Mouse (Mus musculus): Measurements from ENCODE around the gene Klhl20.
"Not testable (repeated sequence)": the region's sequence is repeated elsewhere in the genome, so short reads cannot be mapped to it uniquely, and the experiment has no call there.

Klhl20 gene

GRCm38 (mm10) chr1:161130726-161131664 is at the start of gene Klhl20:
Klhl20 (minus strand) TSS chr1:161131511.
- peak; percentile 98 for DNase-seq

GRCm38 (mm10) chr1:161180674-161181073 is 49.4 kb upstream of the Klhl20 start:
- DNase-seq: peak; percentile 78

- DNase-seq: peak; percentile 93
Observed at GRCm38 (mm10) chr1:161170651-161171050, 39.3 kb upstream of the Klhl20 start.

GRCm38 (mm10) chr1:161160266-161160665 is 29.0 kb upstream of the Klhl20 start:
- DNase-seq: peak; percentile 67

GRCm38 (mm10) chr1:161159214-161159613 is 27.9 kb upstream of the Klhl20 start, which contains the start of gene Tex50:
Tex50 (minus strand) TSS chr1:161159314.
- DNase-seq: peak; percentile 49

- peak; percentile 21 for DNase-seq
Observed at GRCm38 (mm10) chr1:161156546-161156945, 25.2 kb upstream of the Klhl20 start.

GRCm38 (mm10) chr1:161151098-161151497 is 19.8 kb upstream of the Klhl20 start:
- DNase-seq: no peak

- no peak for DNase-seq
Observed at GRCm38 (mm10) chr1:161147888-161148287, 16.6 kb upstream of the Klhl20 start.

GRCm38 (mm10) chr1:161145611-161146010 is 14.3 kb upstream of the Klhl20 start:
- DNase-seq: not testable (repeated sequence)

GRCm38 (mm10) chr1:161143216-161143615 is 11.9 kb upstream of the Klhl20 start:
- peak; percentile 70 for DNase-seq

- DNase-seq: peak; percentile 86
Observed at GRCm38 (mm10) chr1:161142531-161143159, 11.3 kb upstream of the Klhl20 start, which contains the start of gene Ankrd45. Ankrd45 (plus strand) TSS chr1:161142691.

- peak; percentile 81 for DNase-seq
Observed at GRCm38 (mm10) chr1:161140026-161140762, 8.9 kb upstream of the Klhl20 start.

GRCm38 (mm10) chr1:161139496-161139895 is 8.2 kb upstream of the Klhl20 start:
- DNase-seq: peak; percentile 63

GRCm38 (mm10) chr1:161126461-161126860 is 4.8 kb downstream of the Klhl20 start:
- peak; percentile 52 for DNase-seq

GRCm38 (mm10) chr1:161122661-161123418 is 8.5 kb downstream of the Klhl20 start:
- peak; percentile 81 for DNase-seq

GRCm38 (mm10) chr1:161114591-161114990 is 16.7 kb downstream of the Klhl20 start:
- DNase-seq: no peak

GRCm38 (mm10) chr1:161109216-161109615 is 22.1 kb downstream of the Klhl20 start:
- no peak for DNase-seq

GRCm38 (mm10) chr1:161103842-161104241 is 27.5 kb downstream of the Klhl20 start:
- no peak for DNase-seq

- DNase-seq: no peak
Observed at GRCm38 (mm10) chr1:161099721-161100405, 31.4 kb downstream of the Klhl20 start.

- peak; percentile 40 for DNase-seq
Observed at GRCm38 (mm10) chr1:161077243-161077642, 54.1 kb downstream of the Klhl20 start.

GRCm38 (mm10) chr1:161076238-161076637 is 55.1 kb downstream of the Klhl20 start:
- peak; percentile 55 for DNase-seq

GRCm38 (mm10) chr1:161071272-161071620 is 60.1 kb downstream of the Klhl20 start:
- no peak for DNase-seq

Data from heart, adult 11 months (tissue).